Mouse (Mus musculus) heart, postnatal 36 days (tissue): ENCODE data around the gene Spag16. TPM values are rescaled to one million over a fixed set of nuclear protein-coding genes. Genes with fewer than 3 reads are reported as not detected.
A peak's percentile ranks its signal among the peaks of the same experiment; 100 is the strongest.

Source experiments
- DNase-seq, 2 experiments: peaks; one replicate each; pipeline ENCODE4 v3.0.0; 2021 to 2022
- intact Hi-C: fragments of 180-260 bp; cut with DNase I; formaldehyde crosslinking; loops from one replicate; pipeline ENCODE4 v1.15.1; 2025
- total RNA-seq, 2 experiments: library from RNA; stranded (reverse); gene quantifications; 2 replicates each; pipeline ENCODE4 v1.2.3; 2021

Spag16 gene
- total RNA-seq, 2 experiments from 2014 or later = not detected

DNA sequence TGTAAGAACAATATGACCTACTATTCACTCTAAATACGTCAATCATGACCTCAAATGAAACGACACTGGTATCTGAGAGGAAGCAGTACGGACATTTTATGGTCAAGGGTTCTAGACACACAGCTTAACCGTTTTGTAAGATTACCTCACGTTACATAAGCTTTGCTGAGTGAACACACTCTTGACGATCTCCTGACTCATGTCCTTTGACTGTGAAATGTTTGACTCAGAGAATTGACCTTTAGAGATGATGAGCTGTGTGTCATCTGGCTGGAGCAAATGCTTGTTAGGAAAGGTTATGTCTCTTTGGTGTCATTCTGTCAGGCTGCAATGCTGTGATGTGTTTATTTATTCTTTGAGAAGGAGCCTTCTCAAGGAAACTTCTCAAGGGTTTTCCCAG, 252.0 kb downstream of the Spag16 start:
- DNase-seq = no peak
- intact Hi-C loops = no loop called here

- intact Hi-C loops = no loop called here
- DNase-seq = no peak
These were observed 255.6 kb downstream of the Spag16 start for GRCm38 (mm10) chr1:70082208-70082878.

DNA sequence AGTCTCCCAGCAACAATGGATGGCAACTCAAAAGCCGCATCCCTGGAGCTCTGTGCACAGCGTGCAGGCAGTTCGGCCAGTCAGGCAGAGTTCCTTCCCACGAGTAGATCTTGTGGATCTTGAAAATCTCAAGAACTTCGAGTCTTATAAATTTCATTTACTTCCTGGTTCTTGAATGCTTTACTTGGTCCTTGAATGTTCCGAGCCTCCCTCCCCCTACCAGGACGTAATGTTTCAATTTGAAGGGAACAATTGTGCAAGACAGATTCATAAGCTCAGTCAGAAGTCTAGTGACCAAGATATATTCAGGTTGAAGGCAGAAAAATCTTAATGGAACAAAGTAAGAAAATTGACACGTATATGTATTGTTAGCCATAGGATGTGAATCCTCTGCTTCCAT, 277.9 kb downstream of the Spag16 start:
- no peak for DNase-seq
- intact Hi-C loops = no loop called here

DNA sequence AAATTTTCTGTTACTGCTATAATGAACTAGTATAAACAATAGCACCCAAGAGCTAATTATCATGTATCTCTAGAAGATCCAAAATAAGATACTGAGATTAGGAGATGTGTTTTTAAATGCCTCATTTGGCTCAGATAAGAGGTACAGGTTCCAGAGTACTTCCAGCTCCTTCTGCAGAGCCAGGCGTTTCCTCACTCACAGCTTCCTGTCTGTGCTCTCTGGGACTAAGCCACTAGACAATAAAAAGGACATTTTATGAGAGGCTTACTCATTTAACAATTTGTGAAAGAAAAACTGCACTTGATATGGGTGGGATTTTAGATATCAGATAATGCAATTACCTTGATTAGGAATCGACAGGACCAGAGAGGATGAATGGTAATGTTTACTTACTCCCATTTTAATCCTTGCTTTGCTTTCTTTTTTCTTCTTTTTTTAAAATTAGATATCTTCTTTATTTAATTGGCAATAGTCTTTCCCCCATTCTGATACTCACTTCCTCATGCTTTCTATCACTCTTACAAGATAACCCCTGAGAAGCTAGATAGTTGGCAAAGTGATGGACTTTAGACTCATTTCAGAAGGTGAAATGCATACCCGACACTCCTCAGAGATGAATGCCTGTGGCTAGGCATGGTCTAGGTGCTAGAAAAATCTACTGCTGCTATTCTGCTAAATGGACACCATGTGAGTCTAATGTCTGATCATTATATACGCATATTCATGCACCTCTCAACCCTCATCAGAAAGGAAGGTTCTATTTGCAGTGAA, 289.6 kb downstream of the Spag16 start:
- DNase-seq = no peak
- intact Hi-C loops = no loop called here

DNA sequence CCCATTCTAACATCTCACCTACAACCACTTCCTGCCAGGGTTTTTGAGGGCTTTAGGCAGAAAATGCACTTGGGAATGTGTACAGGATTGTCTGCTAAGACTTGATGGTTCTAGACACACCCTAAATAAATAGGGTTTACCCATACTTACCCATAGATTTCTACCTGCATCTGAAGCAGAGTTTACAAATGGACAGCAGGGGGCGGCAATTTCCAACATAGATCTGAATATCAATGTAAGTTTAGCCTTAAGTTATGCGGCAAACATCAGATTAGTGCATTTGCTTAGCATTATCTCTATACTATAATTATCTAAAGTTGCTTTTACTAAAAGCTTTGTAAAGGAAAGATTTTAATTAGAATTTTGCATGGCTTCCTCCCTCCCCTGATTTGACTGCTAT, 301.3 kb downstream of the Spag16 start:
- intact Hi-C loops = loop anchor here (10.0 kb wide), 1 partner anchor 1997 kb away; no protein-coding TSS in a partner anchor
- peak in 1 of 2 experiments; percentile 6 for DNase-seq

- intact Hi-C loops = no loop called here
- DNase-seq = no peak
These were observed 308.8 kb downstream of the Spag16 start for GRCm38 (mm10) chr1:70135547-70135946.

- no peak for DNase-seq
- intact Hi-C loops = no loop called here
These were observed 338.8 kb downstream of the Spag16 start for GRCm38 (mm10) chr1:70165343-70166158.

- intact Hi-C loops = no loop called here
- no peak for DNase-seq
These were observed 353.5 kb downstream of the Spag16 start for GRCm38 (mm10) chr1:70180123-70180741.

DNA sequence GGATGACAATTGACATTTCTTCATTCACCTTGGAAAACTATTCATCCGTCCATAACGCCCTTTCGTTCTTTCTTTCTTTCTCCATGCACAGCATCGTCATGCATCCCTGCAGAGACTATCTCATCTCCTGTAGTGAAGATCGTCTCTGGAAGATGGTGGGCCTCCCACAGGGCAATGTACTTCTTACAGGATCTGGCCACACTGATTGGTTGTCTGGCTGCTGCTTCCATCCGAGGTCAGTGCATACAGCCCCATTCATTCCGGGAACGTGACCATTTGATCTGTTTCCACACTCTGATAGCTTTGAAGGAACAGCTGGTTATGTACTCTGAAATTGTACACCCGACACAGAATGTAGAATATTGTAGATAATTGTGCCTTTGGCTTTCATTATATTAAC, 438.0 kb downstream of the Spag16 start:
- intact Hi-C loops = no loop called here
- DNase-seq = no peak

- no peak for DNase-seq
- intact Hi-C loops = no loop called here
These were observed 439.2 kb downstream of the Spag16 start for GRCm38 (mm10) chr1:70265920-70266505.

DNA sequence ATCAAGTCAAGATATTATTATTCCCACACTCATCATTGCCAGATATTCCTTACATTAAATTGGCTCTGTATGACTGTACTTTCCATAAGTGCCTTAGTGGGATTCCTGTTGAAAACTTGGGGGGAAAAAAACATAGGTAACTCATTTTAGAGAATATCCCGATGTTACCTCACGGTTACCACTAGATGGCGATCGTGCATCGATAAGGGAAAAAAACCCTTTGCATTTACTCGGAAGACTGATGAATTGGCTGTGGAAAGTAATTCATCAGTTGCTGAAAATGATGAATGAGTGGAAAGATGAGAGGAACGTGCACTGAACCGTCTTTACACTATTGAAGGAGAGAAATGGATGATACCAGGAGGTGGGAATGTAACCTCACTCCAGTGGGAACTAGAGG, 443.4 kb downstream of the Spag16 start:
- DNase-seq = no peak
- intact Hi-C loops = no loop called here

DNA sequence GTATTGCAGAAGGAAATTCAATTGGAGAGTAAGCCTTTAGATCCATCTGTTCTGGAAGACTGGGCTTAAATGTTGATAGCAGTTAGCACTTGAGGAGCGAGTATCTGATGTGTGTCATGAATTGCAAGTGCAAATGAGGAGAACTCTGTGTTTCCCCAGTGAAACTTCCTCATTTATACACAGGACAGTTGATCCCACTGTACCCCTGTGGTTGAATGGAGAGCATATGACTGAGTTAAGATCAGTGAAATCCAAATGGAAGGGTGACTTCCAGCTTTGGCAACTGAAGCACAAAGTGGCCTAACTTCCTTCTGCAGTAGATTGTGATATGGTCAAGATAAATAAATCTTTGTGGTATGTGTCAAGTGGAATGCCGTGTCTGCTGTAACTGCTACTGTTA, 446.0 kb downstream of the Spag16 start:
- no peak for DNase-seq
- intact Hi-C loops = no loop called here

DNA sequence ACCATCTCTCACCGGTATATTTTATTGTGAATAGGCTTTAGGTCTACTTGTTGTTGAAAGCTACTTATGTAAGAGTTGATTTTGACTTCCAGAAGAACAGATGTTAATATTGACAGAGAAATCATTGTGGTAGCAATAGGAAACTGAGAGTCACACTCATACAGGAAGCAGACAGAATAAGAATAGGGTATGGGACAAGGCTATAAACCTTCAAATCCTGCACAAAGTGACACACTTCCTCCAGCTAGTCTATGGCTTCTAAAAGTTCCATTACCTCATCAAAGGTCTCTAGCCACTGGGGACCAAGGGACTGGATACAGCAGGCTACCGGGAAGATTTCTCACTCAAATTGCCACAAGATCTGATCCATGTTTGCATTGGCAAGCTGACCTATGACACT, 452.5 kb downstream of the Spag16 start:
- no peak for DNase-seq
- intact Hi-C loops = no loop called here

GRCm38 (mm10) chr1:70283388-70283787, 456.6 kb downstream of the Spag16 start:
- intact Hi-C loops = no loop called here
- DNase-seq = no peak

GRCm38 (mm10) chr1:70284140-70284539, 457.4 kb downstream of the Spag16 start:
- no peak for DNase-seq
- intact Hi-C loops = no loop called here

DNA sequence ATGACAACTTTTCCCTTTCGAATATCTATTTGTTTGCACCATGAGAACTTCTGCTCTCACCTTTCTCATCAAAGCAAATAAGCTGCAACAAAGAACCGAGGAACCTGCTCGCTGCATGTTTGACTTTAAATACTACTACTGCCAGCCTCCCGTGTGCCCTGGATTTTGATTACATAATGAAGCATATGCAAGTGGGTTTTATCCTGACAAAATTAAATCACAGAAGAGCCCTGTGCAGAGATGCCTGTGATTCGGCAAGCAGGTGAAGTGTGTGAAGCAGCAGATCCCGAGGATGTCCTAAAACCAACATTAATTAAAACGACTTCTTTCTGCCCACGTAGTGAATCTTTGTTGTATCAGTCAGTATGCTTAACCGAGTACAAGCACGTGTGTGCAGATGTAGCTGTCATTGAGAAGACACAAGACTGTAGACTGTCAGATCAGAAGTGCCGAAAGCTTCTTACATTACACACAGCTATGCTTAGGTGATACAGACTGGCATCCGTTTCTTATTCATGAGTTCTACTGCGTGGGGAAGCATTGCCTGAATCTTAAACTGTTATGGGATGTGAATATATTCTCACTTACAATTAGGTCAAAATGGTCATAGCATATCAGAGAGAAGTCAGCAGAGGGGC, 489.5 kb downstream of the Spag16 start:
- DNase-seq = no peak
- intact Hi-C loops = no loop called here

GRCm38 (mm10) chr1:70320951-70321350, 494.2 kb downstream of the Spag16 start:
- DNase-seq = no peak
- intact Hi-C loops = no loop called here

DNA sequence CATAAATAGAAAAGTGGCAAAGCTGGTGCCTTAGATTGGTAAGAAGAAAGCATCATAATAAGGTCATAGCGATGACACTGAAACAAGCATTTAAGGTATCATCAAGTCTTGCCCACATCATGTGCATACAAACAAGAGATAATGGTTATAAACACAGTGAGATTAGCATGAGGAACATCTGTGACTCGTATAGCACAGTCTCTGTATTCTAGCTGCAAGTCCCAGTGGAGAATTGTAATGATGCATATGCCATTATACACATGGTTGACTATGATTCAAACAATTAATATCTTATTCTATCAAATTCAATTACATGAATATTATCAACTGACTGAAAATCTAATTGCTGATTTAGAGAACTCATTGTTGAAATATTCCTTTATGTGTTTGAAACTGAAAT, 519.4 kb downstream of the Spag16 start:
- DNase-seq = no peak
- intact Hi-C loops = no loop called here

- intact Hi-C loops = no loop called here
- DNase-seq = no peak
These were observed 524.6 kb downstream of the Spag16 start for GRCm38 (mm10) chr1:70351371-70351770.

- no peak for DNase-seq
- intact Hi-C loops = no loop called here
These were observed 527.2 kb downstream of the Spag16 start for GRCm38 (mm10) chr1:70354014-70354413.
